Comparison of ENCODE assay signal across 20 mouse cellular contexts in genomic region chr17:26865156-26865555, GRCm38 (mm10). TPM values are rescaled to one million over a fixed set of nuclear protein-coding genes. Genes with fewer than 3 reads are reported as not detected.
A peak's percentile ranks its signal among the peaks of the same experiment; 100 is the strongest.
DNase-seq lines count a peak whose midpoint lies in the region; ATAC-seq and TF ChIP-seq lines count a peak whose summit lies in the region.
"Had no signal": no experiment of that assay in that cellular context is flagged by ENCODE, and none has a peak within 500 bp of the region (broad histone marks: within the 10 kb centered on the region; RNA-seq: fewer than 3 reads in every experiment).

No protein-coding gene starts in this region.

- H3K36me3 ChIP-seq in heart, embryonic 11.5 days (ENCODE audit: control insufficient read depth, insufficient read depth, low read length), result no peaks in the 10 kb centered on the region
- no peaks in the 10 kb centered on the region for H3K36me3 ChIP-seq in heart, embryonic 14.5 days (ENCODE audit: control insufficient read depth, insufficient read depth, low read length)
- no peaks in the 10 kb centered on the region for H3K36me3 ChIP-seq in stomach, postnatal 0 days (ENCODE audit: control insufficient read depth, insufficient read depth, low read length)
- H3K36me3 ChIP-seq: embryonic facial prominence, embryonic 10.5 days; hindbrain, embryonic 15.5 days had no signal

- TF ChIP-seq CTCF in stomach, postnatal 0 days (IDR thresholded peaks at IDR 0.05; ENCODE audit: low read depth), result no peak

- H3K27ac ChIP-seq in heart, embryonic 11.5 days (ENCODE audit: low read depth, low read length), result peak overlapping the region; percentile 94
- peak overlapping the region; percentile 99 for H3K27ac ChIP-seq in heart, embryonic 14.5 days (replicated peaks in 1 of 2; ENCODE audit: control insufficient read depth in 1 of 2, insufficient read depth in 1 of 2, low read depth in 2 of 2, low read length in 2 of 2)
- no peak overlapping the region for H3K27ac ChIP-seq in stomach, postnatal 0 days (replicated peaks)
- H3K27ac ChIP-seq: embryonic facial prominence, embryonic 10.5 days; forebrain, embryonic 13.5 days; gastrocnemius, adult 2 months; hindbrain, embryonic 15.5 days had no signal

- no peaks in the 10 kb centered on the region for H3K27me3 ChIP-seq in heart, embryonic 11.5 days (ENCODE audit: control insufficient read depth, insufficient read depth, low read length)
- no peaks in the 10 kb centered on the region for H3K27me3 ChIP-seq in heart, embryonic 14.5 days (ENCODE audit: control insufficient read depth, insufficient read depth, low read length)
- no peaks in the 10 kb centered on the region for H3K27me3 ChIP-seq in stomach, postnatal 0 days (ENCODE audit: control insufficient read depth, insufficient read depth, low read length)

- peaks cover 34% of the 10 kb centered on the region for H3K4me1 ChIP-seq in heart, embryonic 11.5 days (ENCODE audit: control insufficient read depth, insufficient read depth, low read length)
- peaks cover 41 to 68% of the 10 kb centered on the region in 2 experiments for H3K4me1 ChIP-seq in heart, embryonic 14.5 days (ENCODE audit: control insufficient read depth in 2 of 2, insufficient read depth in 2 of 2, low read length in 2 of 2)
- H3K4me1 ChIP-seq in stomach, postnatal 0 days (replicated peaks; ENCODE audit: control insufficient read depth, insufficient read depth), result no peaks in the 10 kb centered on the region
- H3K4me1 ChIP-seq: forebrain, embryonic 13.5 days; hindbrain, embryonic 15.5 days had no signal

- TF ChIP-seq EP300 in stomach, postnatal 0 days (optimal IDR thresholded peaks at IDR 0.05), result no peak

- intact Hi-C loops in heart, postnatal 36 days (cut with DNase I), result no loop called here

- H3K9ac ChIP-seq in heart, embryonic 11.5 days (ENCODE audit: low read depth, low read length), result peak overlapping the region; percentile 63; the same call in 1 of the 2 replicates
- H3K9ac ChIP-seq in heart, embryonic 14.5 days (ENCODE audit: low read length), result peak overlapping the region; percentile 72
- H3K9ac ChIP-seq in stomach, postnatal 0 days (ENCODE audit: low read length), result no peak overlapping the region
- H3K9ac ChIP-seq: forebrain, embryonic 13.5 days; forebrain, postnatal 0 days; hindbrain, embryonic 15.5 days had no signal

- peak overlapping the region; percentile 52 for H3K4me2 ChIP-seq in heart, embryonic 11.5 days
- H3K4me2 ChIP-seq in heart, embryonic 14.5 days (ENCODE audit: low read length), result peak overlapping the region; percentile 56
- H3K4me2 ChIP-seq in stomach, postnatal 0 days (replicated peaks; ENCODE audit: low read depth), result no peak overlapping the region
- H3K4me2 ChIP-seq: forebrain, embryonic 13.5 days; hindbrain, embryonic 15.5 days had no signal

- H3K9me3 ChIP-seq in heart, embryonic 11.5 days (replicated peaks; ENCODE audit: control insufficient read depth, low read length), result no peaks in the 10 kb centered on the region; the same call in 1 of the 2 replicates
- no peaks in the 10 kb centered on the region for H3K9me3 ChIP-seq in heart, embryonic 14.5 days (ENCODE audit: control insufficient read depth, low read length)
- H3K9me3 ChIP-seq in stomach, postnatal 0 days (ENCODE audit: control insufficient read depth, low read length), result no peaks in the 10 kb centered on the region
- H3K9me3 ChIP-seq: forebrain, embryonic 13.5 days; hindbrain, embryonic 15.5 days had no signal

- no peak overlapping the region for H3K4me3 ChIP-seq in heart, embryonic 11.5 days (ENCODE audit: low read depth, low read length)
- no peak overlapping the region for H3K4me3 ChIP-seq in heart, embryonic 14.5 days (ENCODE audit: control insufficient read depth in 1 of 2, insufficient read depth in 1 of 2, low read depth in 1 of 2, low read length in 2 of 2)
- H3K4me3 ChIP-seq in stomach, postnatal 0 days (ENCODE audit: low read depth, low read length), result no peak overlapping the region
- H3K4me3 ChIP-seq: embryonic facial prominence, embryonic 10.5 days; forebrain, embryonic 13.5 days; gastrocnemius, adult 2 months; hindbrain, embryonic 15.5 days had no signal

- ATAC-seq in heart, embryonic 11.5 days (replicated peaks; ENCODE audit: insufficient number of reproducible peaks, low FRiP score, low TSS enrichment), result peak; percentile 40
- ATAC-seq in heart, embryonic 14.5 days (ENCODE audit: insufficient number of reproducible peaks, insufficient read depth, low FRiP score, low read depth), result peak; percentile 36; the same call in 1 of the 2 replicates
- no peak for ATAC-seq in stomach, postnatal 0 days (ENCODE audit: low FRiP score, low TSS enrichment)
- ATAC-seq: forebrain, embryonic 13.5 days; forebrain, postnatal 0 days; intestine, embryonic 16.5 days had no signal

- WGBS in heart, embryonic 11.5 days (ENCODE audit: insufficient replicate concordance), result 36% methylated on average over 6 of the region's 6 CpGs
- 20% methylated on average over 6 of the region's 6 CpGs for WGBS in heart, embryonic 14.5 days
- 51% methylated on average over 6 of the region's 6 CpGs for WGBS in stomach, postnatal 0 days

- no peak for DNase-seq in heart, postnatal 36 days
- peak; percentile 12 for DNase-seq in ZHBTc4 (ENCODE audit: low read depth, low spot score)
- peak; percentile 29 for DNase-seq in heart, postnatal 4 days
- DNase-seq in stomach, postnatal 0 days (ENCODE audit: low spot score), result no peak
- DNase-seq: adrenal gland, adult 8-10 months; adrenal gland, postnatal 36 days; cerebellum, adult 2 months; cerebellum, postnatal 10 days; forebrain, postnatal 0 days; gastrocnemius, adult 2 months; gastrocnemius, postnatal 25 days; kidney, adult 2 months had no signal

RNA-seq across cellular contexts. Expression of gene Nkx2-5, which starts 20.3 kb away (rescaled TPM):
- polyA plus RNA-seq in heart, embryonic 11.5 days (2014; fragmentation: Nextera tagmentation; extraction: Ambion mirVana), result 157 and 159 TPM in 2 replicates
- 10 to 100 TPM; 80.7 TPM for total RNA-seq in heart, postnatal 36 days (2021)
- 172 and 177 TPM in 2 replicates for polyA plus RNA-seq in heart, embryonic 14.5 days (2014; fragmentation: Nextera tagmentation; extraction: Ambion mirVana)
- total RNA-seq in heart, postnatal 4 days (2021), result 100 to 1,000 TPM; 123 to 128 TPM
- 0.17 and 0.91 TPM in 2 replicates for polyA plus RNA-seq in stomach, postnatal 0 days (2015; fragmentation: Nextera tagmentation; extraction: Ambion mirVana)
- total RNA-seq: adrenal gland, adult 8-10 months; adrenal gland, postnatal 36 days; gastrocnemius, adult 2 months; gastrocnemius, postnatal 25 days; granulocyte monocyte progenitor cell, adult 5-6 weeks had no signal
- polyA plus RNA-seq: cerebellum, adult 2 months; forebrain, embryonic 13.5 days; forebrain, postnatal 0 days; hindbrain, embryonic 11.5 days; kidney, adult 2 months had no signal

RNA-seq across cellular contexts. Expression of gene Kifc5b, which starts 51.7 kb away (rescaled TPM):
- polyA plus RNA-seq in heart, embryonic 11.5 days (2014; fragmentation: Nextera tagmentation; extraction: Ambion mirVana), result 6.3 and 6.9 TPM in 2 replicates
- total RNA-seq in heart, postnatal 36 days (2021), result under 1 TPM; 0.44 to 0.95 TPM
- 4.2 and 5.0 TPM in 2 replicates for polyA plus RNA-seq in heart, embryonic 14.5 days (2014; fragmentation: Nextera tagmentation; extraction: Ambion mirVana)
- total RNA-seq in heart, postnatal 4 days (2021), result 10 to 100 TPM; 15.0 to 15.2 TPM
- polyA plus RNA-seq in stomach, postnatal 0 days (2015; fragmentation: Nextera tagmentation; extraction: Ambion mirVana), result 1.5 and 1.6 TPM in 2 replicates

Comparison
In these comparisons a context has a peak if more than half of its experiments do, and no peak if none do; other contexts are left out.
1. DNase-seq: peak in ZHBTc4 (single experiment) and heart, postnatal 4 days (single experiment); none in heart, postnatal 36 days (0 of 2) and stomach, postnatal 0 days (single experiment).
2. RNA of gene Nkx2-5, which starts 20.3 kb away (polyA plus RNA-seq): 172 to 177 TPM in heart, embryonic 14.5 days and 157 to 159 TPM in heart, embryonic 11.5 days; 0.17 to 0.91 TPM in stomach, postnatal 0 days; every median in the first group is over 10 times any median in the second.